Mouse (Mus musculus) forebrain, embryonic 13.5 days (tissue): Measurements from ENCODE around the gene Vamp8. TPM values are rescaled to one million over a fixed set of nuclear protein-coding genes. Genes with fewer than 3 reads are reported as not detected.
A peak's percentile ranks its signal among the peaks of the same experiment; 100 is the strongest.

Source experiments
- ATAC-seq: fragments of 200-750 bp; cut with Nextera tagmentation; 2 replicates; pipeline ENCODE4 v1.8.0; 2017
- H3K27ac ChIP-seq: fragments of 300-500 bp; sonication (generic); 2 replicates; pipeline ENCODE4 v1.5.1; 2015; ENCODE audit warnings: inconsistent platforms, mild to moderate bottlenecking, moderate library complexity
- H3K27me3 ChIP-seq: fragments of 300-500 bp; sonication (generic); 2 replicates; pipeline ENCODE4 v1.6.1; 2015; ENCODE audit warnings: mild to moderate bottlenecking, inconsistent platforms
- H3K36me3 ChIP-seq: fragments of 300-500 bp; sonication (generic); 2 replicates; pipeline ENCODE4 v1.6.1; 2015; ENCODE audit warnings: mild to moderate bottlenecking, inconsistent platforms; ENCODE audit not compliant: poor library complexity, severe bottlenecking
- H3K4me1 ChIP-seq: fragments of 300-500 bp; sonication (generic); 2 replicates; pipeline ENCODE4 v1.6.1; 2015; ENCODE audit warnings: inconsistent platforms
- H3K4me2 ChIP-seq: fragments of 300-500 bp; sonication (generic); 2 replicates; pipeline ENCODE4 v1.6.1; 2015; ENCODE audit warnings: inconsistent platforms, mild to moderate bottlenecking, moderate library complexity
- H3K4me3 ChIP-seq: fragments of 300-500 bp; sonication (generic); 2 replicates; pipeline ENCODE4 v1.5.1; 2015; ENCODE audit warnings: mild to moderate bottlenecking, inconsistent platforms
- H3K9ac ChIP-seq: fragments of 300-500 bp; sonication (generic); 2 replicates; pipeline ENCODE4 v1.6.1; 2015; ENCODE audit warnings: mild to moderate bottlenecking, inconsistent platforms
- H3K9me3 ChIP-seq: fragments of 300-500 bp; sonication (generic); replicated peaks from 2 replicates; pipeline ENCODE4 v1.6.1; 2016; ENCODE audit warnings: inconsistent platforms
- WGBS: fragments of 180-500 bp; shearing (Covaris S2); methylation state at CpG from one replicate; pipeline ENCODE4 v1.1.7; 2015; 5-methylcytosine and 5-hydroxymethylcytosine counted together
- polyA plus RNA-seq: library from polyadenylated mRNA; unstranded; fragments of >200 nt; fragmentation: Nextera tagmentation; extraction: Ambion mirVana; gene quantifications from 2 replicates; pipeline ENCODE4 v1.2.1, GENCODE M21; 2015

Vamp8 gene
- polyA plus RNA-seq: 16.8 and 21.3 TPM in 2 replicates

DNA sequence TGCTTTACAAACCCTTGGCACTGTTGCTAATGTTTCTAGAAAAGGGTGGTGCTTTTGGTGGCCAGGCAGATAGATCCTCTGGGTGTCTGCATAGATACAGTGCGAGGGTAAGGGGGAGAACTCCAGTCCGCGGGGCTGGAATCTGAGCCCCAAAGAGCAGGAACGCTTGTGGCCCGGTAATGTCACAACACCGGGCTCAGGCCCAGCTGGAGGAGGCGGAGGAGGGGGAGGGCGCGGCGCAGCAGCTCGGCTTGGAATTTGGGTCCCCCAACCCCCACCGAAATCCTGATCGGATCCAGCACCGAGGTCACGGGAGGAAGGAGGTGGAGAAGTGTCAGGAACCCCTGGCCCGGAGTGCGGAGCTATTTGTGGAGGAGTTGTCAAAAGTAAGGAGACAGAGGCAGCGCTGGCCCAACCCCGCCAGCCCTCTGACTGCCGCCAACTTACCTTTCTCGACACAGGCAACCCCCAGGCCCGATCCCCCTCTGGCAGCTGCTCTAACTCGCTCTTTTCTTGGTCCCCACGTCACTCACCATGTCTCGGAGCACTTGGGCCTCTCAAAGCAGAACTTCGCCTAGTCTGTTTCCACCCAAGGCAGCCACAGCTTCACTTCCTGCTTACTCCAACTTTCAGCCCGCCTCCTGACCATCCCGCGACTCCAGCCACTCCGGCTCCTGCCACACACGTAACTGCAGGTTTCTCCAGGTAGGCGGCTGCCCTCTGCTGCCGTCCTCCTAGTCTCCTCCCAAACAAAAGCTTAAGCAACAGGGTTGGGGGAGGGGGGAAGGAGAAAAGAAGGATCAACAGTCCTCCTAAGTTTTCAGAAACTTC, at the start of gene Vamp8:
Vamp8 (minus strand) TSS at position 763 of the 831 bp plus-strand sequence.
- peaks cover 14% of the 10 kb centered on the region for H3K4me1 ChIP-seq
- peak within 1 kb of the TSS; percentile 59 for H3K9ac ChIP-seq
- H3K4me2 ChIP-seq: peak within 1 kb of the TSS; percentile 60
- no peak within 1 kb of the TSS for H3K27ac ChIP-seq
- 2% methylated on average over 33 of the region's 33 CpGs for WGBS
- no peaks in the 10 kb centered on the region for H3K9me3 ChIP-seq
- H3K27me3 ChIP-seq: peaks cover 14% of the 10 kb centered on the region; the same call in 1 of the 2 replicates
- H3K4me3 ChIP-seq: peak within 1 kb of the TSS; percentile 38
- no peaks in the 10 kb centered on the region for H3K36me3 ChIP-seq
- ATAC-seq: peak; percentile 41; the same call in 1 of the 2 replicates

DNA sequence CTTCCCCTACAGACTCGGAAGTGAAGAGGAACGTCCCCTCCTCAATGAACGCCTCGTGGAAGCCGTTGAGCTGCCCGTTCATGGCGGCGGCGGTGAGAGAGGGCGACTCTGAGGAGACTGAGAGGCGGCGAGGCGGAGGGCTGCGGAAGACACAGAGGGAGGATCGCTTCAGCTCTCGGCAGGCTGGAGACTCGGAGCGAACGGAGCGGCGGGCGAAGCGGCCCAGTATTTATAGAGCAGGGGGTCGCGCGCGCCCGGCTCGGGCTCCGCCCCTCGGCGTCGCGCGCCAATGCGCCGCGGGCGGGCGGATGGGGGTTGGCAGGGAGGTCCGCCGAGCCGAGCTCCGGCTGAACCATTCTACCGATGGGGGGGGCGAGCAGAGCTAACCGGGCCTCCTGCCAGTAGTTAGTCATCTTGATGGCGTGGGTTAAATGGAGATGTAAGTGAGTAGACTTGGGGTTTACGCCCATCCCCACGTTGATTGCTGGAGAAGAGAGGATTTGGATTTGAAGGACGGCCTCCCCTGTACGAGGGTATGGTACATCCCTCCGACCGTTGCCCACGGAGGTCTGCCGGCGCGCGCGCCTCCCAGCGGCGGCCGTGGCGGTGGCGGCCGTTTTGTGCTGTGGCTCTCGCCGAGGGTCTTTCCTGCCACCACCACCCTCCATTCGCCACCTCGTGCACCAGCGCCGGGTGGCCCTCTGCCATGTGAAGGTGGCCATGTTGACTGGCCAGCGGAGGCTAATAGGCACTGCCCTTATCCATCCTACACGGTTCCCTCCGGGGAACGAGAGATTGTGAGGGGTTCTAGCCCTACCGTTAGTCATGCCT, 49.1 kb upstream of the Vamp8 start, which contains the start of gene Mat2a:
Mat2a (minus strand) TSS at position 204 of the 831 bp plus-strand sequence.
- peak; percentile 94 for ATAC-seq
- Histone ChIP-seq H3K4me3 (peak within 1 kb of the TSS; percentile 95), H3K9me3 (no peaks in the 10 kb centered on the region), H3K9ac (peak within 1 kb of the TSS; percentile 100), H3K27ac (peak within 1 kb of the TSS; percentile 96), H3K27me3 (no peaks in the 10 kb centered on the region), H3K36me3 (peaks cover 30% of the 10 kb centered on the region), H3K4me1 (peaks cover 44% of the 10 kb centered on the region), H3K4me2 (peak within 1 kb of the TSS; percentile 74)
- under 1% methylated on average over 73 of the region's 77 CpGs for WGBS

DNA sequence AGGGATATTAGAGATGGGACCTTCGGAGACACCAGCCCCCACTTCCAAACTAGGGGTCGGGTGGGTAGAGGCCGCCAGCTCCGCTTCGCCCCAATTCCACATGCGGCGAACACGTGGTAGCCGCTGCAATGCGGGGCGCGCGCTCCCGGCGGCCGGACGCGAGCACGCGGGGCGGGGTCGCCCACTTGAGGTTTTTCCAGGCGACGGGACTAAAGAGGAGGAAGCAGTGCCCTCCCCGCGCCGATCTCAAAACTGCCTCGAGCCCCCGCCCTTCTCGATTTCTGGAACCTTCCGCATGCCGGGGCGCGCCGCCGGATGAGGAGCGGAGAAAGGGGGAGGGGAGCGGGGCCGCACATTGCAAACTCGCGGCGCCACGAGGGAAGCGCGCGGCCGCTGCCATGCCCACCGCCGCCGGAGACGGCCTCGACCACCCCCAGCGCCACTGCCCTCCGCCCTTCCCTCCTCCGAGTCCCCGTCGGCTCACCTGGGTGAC, 48.4 kb upstream of the Vamp8 start:
- Histone ChIP-seq H3K4me1 (peaks cover 44% of the 10 kb centered on the region), H3K27ac (peak overlapping the region; percentile 96), H3K9ac (peak overlapping the region; percentile 100), H3K36me3 (peaks cover 36% of the 10 kb centered on the region), H3K4me2 (peak overlapping the region; percentile 74), H3K4me3 (peak overlapping the region; percentile 95), H3K9me3 (no peaks in the 10 kb centered on the region), H3K27me3 (no peaks in the 10 kb centered on the region)
- peak; percentile 21 for ATAC-seq
- under 1% methylated on average over 57 of the region's 57 CpGs for WGBS

DNA sequence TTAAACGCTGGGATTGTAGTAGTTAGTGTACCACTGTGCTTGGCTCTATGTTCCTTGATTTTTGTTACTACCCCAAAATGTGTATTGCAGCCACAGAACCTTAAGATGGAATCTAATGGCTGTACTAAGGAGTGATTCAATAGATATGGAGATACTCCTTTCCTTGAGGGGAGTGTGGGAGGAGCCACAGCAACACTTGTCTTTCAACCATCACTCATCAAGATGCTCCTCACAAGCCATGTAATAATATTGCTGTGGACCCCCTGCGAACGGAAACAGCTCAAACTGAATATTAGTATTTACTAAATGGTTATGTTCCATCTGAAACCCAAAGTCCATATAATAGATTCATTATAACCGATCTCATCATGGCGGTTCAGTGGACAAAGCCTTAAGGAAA, 47.7 kb upstream of the Vamp8 start:
- Histone ChIP-seq H3K4me1 (peaks cover 44% of the 10 kb centered on the region), H3K27me3 (no peaks in the 10 kb centered on the region), H3K4me2 (peak overlapping the region; percentile 74), H3K9me3 (no peaks in the 10 kb centered on the region), H3K36me3 (peaks cover 43% of the 10 kb centered on the region), H3K9ac (peak overlapping the region; percentile 100), H3K4me3 (peak overlapping the region; percentile 95), H3K27ac (peak overlapping the region; percentile 96; the same call in 1 of the 2 replicates)
- ATAC-seq: no peak
- 3% methylated on average over 5 of the region's 5 CpGs for WGBS

DNA sequence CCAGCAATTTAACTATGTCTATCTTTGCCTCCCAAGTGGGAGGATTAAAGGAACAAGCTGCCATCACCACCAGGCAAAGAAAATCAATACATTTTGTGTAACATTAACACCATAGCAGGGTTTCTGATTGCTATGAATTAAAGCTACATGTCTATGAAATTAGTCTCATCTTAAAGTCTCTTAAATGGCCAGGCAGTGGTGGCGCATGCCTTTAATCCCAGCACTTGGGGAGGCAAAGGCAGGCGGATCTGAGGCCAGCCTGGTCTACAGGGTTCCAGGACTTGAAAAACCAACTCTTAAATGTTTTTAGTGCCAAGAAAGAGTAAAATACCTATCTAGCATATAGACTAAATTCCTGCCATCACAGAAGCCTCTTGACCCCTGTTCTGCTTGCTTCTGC, 41.6 kb upstream of the Vamp8 start:
- H3K9ac ChIP-seq: no peak overlapping the region
- H3K4me3 ChIP-seq: no peak overlapping the region
- H3K4me2 ChIP-seq: no peak overlapping the region
- WGBS: 85% methylated on average over 2 of the region's 2 CpGs
- H3K36me3 ChIP-seq: peaks cover 90% of the 10 kb centered on the region
- no peak for ATAC-seq
- peaks cover 21% of the 10 kb centered on the region for H3K4me1 ChIP-seq
- no peaks in the 10 kb centered on the region for H3K27me3 ChIP-seq
- H3K9me3 ChIP-seq: no peaks in the 10 kb centered on the region
- no peak overlapping the region for H3K27ac ChIP-seq

DNA sequence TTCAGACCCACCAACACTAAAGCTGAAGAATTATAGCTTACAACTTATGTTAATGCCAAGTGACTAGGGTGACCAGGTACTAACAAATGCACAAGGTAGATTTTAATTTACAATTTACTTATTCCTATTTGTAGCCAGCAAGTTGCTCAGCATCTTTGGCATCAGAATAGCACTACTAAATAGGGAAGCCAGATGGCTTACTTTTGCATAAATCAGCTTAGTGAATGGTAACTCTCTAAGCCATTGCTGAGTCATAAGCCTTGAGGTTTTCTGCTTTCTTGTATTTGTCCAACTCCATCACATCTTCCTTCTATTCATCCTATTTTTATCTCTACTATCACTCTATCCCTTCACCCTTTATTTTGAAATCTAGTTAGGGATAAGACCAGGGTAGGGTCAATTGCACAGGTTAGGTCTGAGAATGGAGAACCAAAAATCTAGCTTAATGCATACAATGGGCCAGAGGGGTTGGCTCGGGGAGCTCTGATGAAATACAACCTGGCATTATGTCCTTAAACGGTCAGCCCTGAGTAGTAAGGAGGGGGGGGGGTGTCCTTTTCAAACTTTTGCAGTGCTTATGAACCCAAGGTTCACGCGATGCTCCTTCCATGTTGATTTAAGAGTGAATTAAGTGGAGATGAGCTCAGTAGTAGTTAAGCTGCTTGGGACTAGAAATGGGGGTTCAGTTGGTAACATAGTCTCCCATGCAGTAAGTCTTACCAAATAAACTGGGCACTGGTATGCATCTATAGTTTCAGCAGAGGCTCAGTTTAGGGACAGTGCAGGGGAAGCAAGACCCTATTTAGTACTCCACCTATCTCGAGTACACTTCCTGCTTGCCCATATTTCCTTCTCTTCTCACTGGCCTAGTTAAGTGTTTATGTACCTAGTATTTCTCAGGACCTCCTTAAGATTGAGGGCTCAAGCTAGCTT, 40.8 kb upstream of the Vamp8 start:
- 34% methylated on average over 5 of the region's 5 CpGs for WGBS
- H3K27me3 ChIP-seq: no peaks in the 10 kb centered on the region
- H3K36me3 ChIP-seq: peaks cover 89% of the 10 kb centered on the region
- H3K4me3 ChIP-seq: no peak overlapping the region
- H3K4me1 ChIP-seq: peaks cover 12% of the 10 kb centered on the region; the same call in 1 of the 2 replicates
- H3K27ac ChIP-seq: peak overlapping the region; percentile 25; the same call in 1 of the 2 replicates
- no peaks in the 10 kb centered on the region for H3K9me3 ChIP-seq
- no peak overlapping the region for H3K4me2 ChIP-seq
- no peak overlapping the region for H3K9ac ChIP-seq
- peak; percentile 39; the same call in 1 of the 2 replicates for ATAC-seq

DNA sequence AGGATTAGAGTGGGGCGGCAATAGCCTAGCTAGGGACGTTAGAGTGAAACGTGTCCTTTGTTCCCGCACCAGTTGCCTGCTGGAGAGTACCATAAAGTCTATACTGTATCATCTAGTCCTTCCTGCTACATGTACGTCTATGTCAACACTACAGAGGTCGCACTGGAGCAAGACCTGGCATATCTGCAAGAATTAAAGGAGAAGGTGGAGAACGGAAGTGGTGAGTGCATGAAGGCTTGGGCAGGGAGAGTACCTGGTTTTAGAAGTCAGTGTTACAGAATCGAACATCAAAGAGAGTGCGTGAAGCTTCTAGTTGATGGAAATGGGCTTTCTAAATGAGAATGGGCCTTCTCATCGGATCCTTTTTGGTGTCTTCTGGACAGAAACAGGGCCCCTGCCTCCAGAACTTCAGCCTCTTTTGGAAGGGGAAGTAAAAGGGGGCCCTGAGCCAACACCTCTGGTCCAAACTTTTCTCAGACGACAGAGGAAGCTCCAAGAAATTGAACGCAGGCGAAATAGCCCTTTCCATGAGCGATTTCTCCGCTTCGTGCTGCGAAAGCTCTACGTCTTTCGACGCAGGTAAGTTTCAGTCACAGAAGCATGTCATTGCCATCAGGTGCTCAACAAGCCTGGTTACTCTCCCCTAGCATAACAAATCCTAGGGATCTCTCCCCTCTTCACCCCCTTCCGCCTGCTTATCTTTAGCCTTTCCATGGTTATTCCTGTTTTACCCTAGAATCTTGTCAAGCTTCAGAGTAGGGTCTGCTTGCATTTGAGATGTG, 38.7 kb upstream of the Vamp8 start:
- ATAC-seq: no peak
- Histone ChIP-seq H3K27ac (no peak overlapping the region; the same call in 1 of the 2 replicates), H3K9me3 (no peaks in the 10 kb centered on the region), H3K9ac (no peak overlapping the region), H3K4me2 (no peak overlapping the region), H3K4me1 (no peaks in the 10 kb centered on the region), H3K27me3 (no peaks in the 10 kb centered on the region), H3K4me3 (no peak overlapping the region), H3K36me3 (peaks cover 89% of the 10 kb centered on the region)
- 91% methylated on average over 21 of the region's 21 CpGs for WGBS

DNA sequence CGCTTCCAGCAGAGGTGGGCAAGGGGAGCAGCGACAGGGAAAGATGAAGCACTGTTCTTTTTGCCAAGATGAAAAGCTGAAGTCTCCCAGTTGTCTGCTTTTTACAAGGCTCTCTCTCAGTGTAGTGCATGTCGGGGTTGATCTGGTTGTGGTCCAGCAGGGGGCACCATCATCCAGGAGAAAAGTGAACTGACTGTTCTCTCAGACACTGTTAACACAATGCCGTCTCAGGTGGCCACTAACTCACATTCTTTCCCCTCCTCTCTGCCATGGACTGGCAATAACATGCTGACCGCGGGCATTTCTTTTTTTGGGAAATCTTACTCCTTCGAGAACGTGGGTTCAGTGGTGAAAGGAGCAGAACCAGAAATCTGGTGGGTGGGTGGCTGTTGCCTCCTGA, 37.5 kb upstream of the Vamp8 start:
- 35% methylated on average over 8 of the region's 8 CpGs for whole genome bisulfite sequencing
- peak; percentile 87 for ATAC-seq
- H3K4me2 ChIP-seq: no peak overlapping the region
- no peak overlapping the region for H3K4me3 ChIP-seq
- H3K27me3 ChIP-seq: no peaks in the 10 kb centered on the region
- H3K9ac ChIP-seq: no peak overlapping the region
- H3K4me1 ChIP-seq: no peaks in the 10 kb centered on the region
- peaks cover 90% of the 10 kb centered on the region for H3K36me3 ChIP-seq
- H3K27ac ChIP-seq: no peak overlapping the region
- H3K9me3 ChIP-seq: no peaks in the 10 kb centered on the region

DNA sequence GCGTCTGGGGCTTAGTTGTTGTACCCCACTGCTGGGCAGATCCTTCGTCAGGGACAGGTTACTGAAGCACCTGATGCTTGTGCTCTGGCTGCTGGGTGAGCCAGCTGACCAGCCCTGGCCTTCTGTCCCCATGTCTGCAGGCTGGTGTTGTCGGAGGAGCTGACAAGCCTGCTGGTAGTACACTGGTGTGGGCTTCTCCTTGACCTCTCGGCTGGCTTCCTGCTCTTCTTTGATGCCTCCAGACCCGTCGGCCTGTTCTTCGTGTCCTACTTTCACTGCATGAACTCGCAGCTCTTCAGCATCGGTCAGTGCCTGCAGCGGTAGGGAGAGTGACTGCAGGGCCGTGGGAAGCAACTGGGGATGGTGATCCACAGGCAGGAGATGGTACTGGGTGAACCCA, 35.1 kb upstream of the Vamp8 start:
- no peak for ATAC-seq
- Histone ChIP-seq H3K9me3 (no peaks in the 10 kb centered on the region), H3K4me3 (no peak overlapping the region), H3K4me2 (no peak overlapping the region), H3K27ac (no peak overlapping the region), H3K36me3 (peaks cover 89% of the 10 kb centered on the region), H3K9ac (no peak overlapping the region), H3K27me3 (no peaks in the 10 kb centered on the region), H3K4me1 (no peaks in the 10 kb centered on the region)
- WGBS: 94% methylated on average over 11 of the region's 11 CpGs

DNA sequence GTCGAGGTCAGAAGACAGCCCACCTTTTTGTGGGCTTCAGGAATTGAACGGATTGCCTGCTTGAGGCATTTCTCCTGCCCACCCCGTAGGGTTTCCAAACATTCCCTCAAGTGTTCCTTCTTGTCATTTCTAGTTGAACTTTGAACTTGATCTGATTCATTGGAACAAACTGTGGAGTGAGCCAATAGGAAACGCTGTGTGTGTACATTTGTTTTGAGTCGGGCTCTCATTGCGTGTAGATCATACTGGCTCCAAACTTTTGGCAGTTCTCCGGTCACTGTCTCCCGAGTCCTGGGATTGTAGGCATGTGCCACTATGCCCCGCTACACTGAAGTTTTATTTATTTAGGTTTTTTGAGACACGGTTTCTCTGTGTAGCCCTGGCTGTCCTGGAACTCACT, 30.4 kb upstream of the Vamp8 start:
- Histone ChIP-seq H3K9me3 (no peaks in the 10 kb centered on the region), H3K9ac (no peak overlapping the region), H3K4me3 (no peak overlapping the region), H3K27me3 (no peaks in the 10 kb centered on the region), H3K4me1 (peaks cover 3% of the 10 kb centered on the region; the same call in 1 of the 2 replicates), H3K36me3 (peaks cover 82% of the 10 kb centered on the region), H3K4me2 (no peak overlapping the region), H3K27ac (no peak overlapping the region)
- 95% methylated on average over 10 of the region's 10 CpGs for WGBS
- ATAC-seq: no peak
